In the genomic region with DNA sequence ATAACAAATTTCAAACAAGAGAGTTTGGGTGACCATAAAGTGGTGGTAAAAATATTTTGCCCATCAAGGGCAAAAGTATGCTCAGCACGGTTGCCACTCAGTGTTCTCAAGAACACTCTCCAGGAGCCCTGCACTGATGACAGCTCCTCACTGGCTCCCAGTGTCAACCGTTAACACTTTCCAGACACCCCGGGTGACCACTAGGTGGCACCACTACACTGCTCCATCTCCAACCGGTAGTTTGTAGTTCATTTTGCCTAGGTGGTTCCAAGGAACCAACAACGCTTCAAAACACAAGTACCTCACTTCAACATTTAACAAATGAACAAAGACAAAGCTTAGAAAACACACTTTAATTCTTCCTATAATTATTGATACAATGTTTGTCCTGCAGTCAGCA, we compare ENCODE assay signal across 9 mouse cellular contexts. TPM values are rescaled to one million over a fixed set of nuclear protein-coding genes. Genes with fewer than 3 reads are reported as not detected.
DNase-seq lines count a peak whose midpoint lies in the region; ATAC-seq and TF ChIP-seq lines count a peak whose summit lies in the region.
"Had no signal": no experiment of that assay in that cellular context is flagged by ENCODE, and none has a peak within 500 bp of the region (broad histone marks: within the 10 kb centered on the region; RNA-seq: fewer than 3 reads in every experiment).

No protein-coding gene starts in this region.

- no peaks in the 10 kb centered on the region for H3K27me3 ChIP-seq in limb, embryonic 10.5 days (ENCODE audit: low read depth, poor library complexity, severe bottlenecking)
- no peaks in the 10 kb centered on the region for H3K27me3 ChIP-seq in neural tube, embryonic 11.5 days (ENCODE audit: control insufficient read depth, insufficient read depth, low read length)

- H3K4me3 ChIP-seq in cortical plate, adult 2 months (ENCODE audit: insufficient read depth, low read length) = no peak overlapping the region
- no peak overlapping the region for H3K4me3 ChIP-seq in limb, embryonic 10.5 days
- H3K4me3 ChIP-seq in neural tube, embryonic 11.5 days (ENCODE audit: low read depth, low read length) = no peak overlapping the region
- H3K4me3 ChIP-seq: embryonic facial prominence, embryonic 15.5 days had no signal

- no peak overlapping the region for H3K9ac ChIP-seq in neural tube, embryonic 11.5 days (ENCODE audit: low read length)
- H3K9ac ChIP-seq: embryonic facial prominence, embryonic 15.5 days had no signal

- TF ChIP-seq POLR2A in cortical plate, adult 2 months (IDR thresholded peaks at IDR 0.05; ENCODE audit: extremely low read depth, insufficient read depth, low read length) = no peak

- no peaks in the 10 kb centered on the region for H3K36me3 ChIP-seq in limb, embryonic 10.5 days
- no peaks in the 10 kb centered on the region for H3K36me3 ChIP-seq in neural tube, embryonic 11.5 days (ENCODE audit: control insufficient read depth, insufficient read depth, low read length)
- H3K36me3 ChIP-seq: embryonic facial prominence, embryonic 15.5 days had no signal

- no peak overlapping the region for H3K27ac ChIP-seq in cortical plate, adult 2 months (ENCODE audit: insufficient read depth, low read length)
- no peak overlapping the region for H3K27ac ChIP-seq in limb, embryonic 10.5 days
- H3K27ac ChIP-seq in neural tube, embryonic 11.5 days (ENCODE audit: low read depth, low read length) = no peak overlapping the region
- H3K27ac ChIP-seq: embryonic facial prominence, embryonic 15.5 days had no signal

- WGBS in limb, embryonic 10.5 days = 14% methylated on average over 5 of the region's 5 CpGs
- WGBS in neural tube, embryonic 11.5 days = 10% methylated on average over 5 of the region's 5 CpGs

- TF ChIP-seq CTCF in cortical plate, adult 2 months (IDR thresholded peaks at IDR 0.05; ENCODE audit: extremely low read depth, insufficient read depth, low read length) = peak; percentile 93

- H3K4me2 ChIP-seq in neural tube, embryonic 11.5 days (ENCODE audit: low read depth) = no peak overlapping the region
- H3K4me2 ChIP-seq: embryonic facial prominence, embryonic 15.5 days had no signal

- no peaks in the 10 kb centered on the region; the same call in 1 of the 2 replicates for H3K4me1 ChIP-seq in cortical plate, adult 2 months (ENCODE audit: control insufficient read depth, insufficient read depth, low read length)
- H3K4me1 ChIP-seq in limb, embryonic 10.5 days = peaks cover 17% of the 10 kb centered on the region
- H3K4me1 ChIP-seq in neural tube, embryonic 11.5 days (ENCODE audit: control insufficient read depth, insufficient read depth, low read length) = peaks cover 18% of the 10 kb centered on the region

- no peak; the same call in 1 of the 2 replicates for ATAC-seq in neural tube, embryonic 11.5 days (ENCODE audit: insufficient read depth, low FRiP score, low TSS enrichment)

- peak; percentile 88 for DNase-seq in 3T3-L1 (ENCODE audit: low read depth, low spot score)
- DNase-seq in adipocyte (ENCODE audit: low spot score) = peak; percentile 87
- peak; percentile 76 for DNase-seq in gastrocnemius, postnatal 10 days
- DNase-seq in kidney, adult 8-10 months = peak; percentile 71 to 84
- peak; percentile 89 for DNase-seq in limb, embryonic 10.5 days (ENCODE audit: low spot score)
- peak; percentile 80 for DNase-seq in neural tube, embryonic 11.5 days (ENCODE audit: low spot score)
- peak; percentile 84 for DNase-seq in testis, postnatal 10 days (ENCODE audit: low spot score)

- H3K9me3 ChIP-seq in limb, embryonic 10.5 days (replicated peaks) = no peaks in the 10 kb centered on the region
- no peaks in the 10 kb centered on the region for H3K9me3 ChIP-seq in neural tube, embryonic 11.5 days (ENCODE audit: control insufficient read depth, low read length)
- H3K9me3 ChIP-seq: embryonic facial prominence, embryonic 15.5 days had no signal

RNA-seq across cellular contexts. Expression of a gene that starts 56.9 kb away (rescaled TPM):
- polyA plus RNA-seq in cortical plate, adult 2 months (2012; rRNA removed) = 0.38 and 0.65 TPM in 2 replicates
- total RNA-seq in gastrocnemius, postnatal 10 days (2021) = not detected
- polyA plus RNA-seq in limb, embryonic 10.5 days (2016; fragmentation: Nextera tagmentation; extraction: Ambion mirVana) = 0.88 and 1.2 TPM in 2 replicates
- polyA plus RNA-seq in neural tube, embryonic 11.5 days (2014; fragmentation: Nextera tagmentation; extraction: Ambion mirVana) = 2.6 and 3.3 TPM in 2 replicates
